Mouse (Mus musculus) heart, embryonic 13.5 days (tissue): ENCODE measurements around the gene Strc. TPM values are rescaled to one million over a fixed set of nuclear protein-coding genes. Genes with fewer than 3 reads are reported as not detected.

ENCODE experiments used
- ATAC-seq: fragments of 200-750 bp; cut with Nextera tagmentation; 2 replicates; pipeline ENCODE4 v1.8.0; 2017; ENCODE audit warnings: moderate TSS enrichment; ENCODE audit not compliant: insufficient number of reproducible peaks, low FRiP score, low TSS enrichment; ENCODE audit errors: extremely low read depth
- H3K27ac ChIP-seq: fragments of 300-500 bp; sonication (generic); replicated peaks from 2 replicates; pipeline ENCODE4 v1.5.1; 2015; ENCODE audit warnings: moderate library complexity, mild to moderate bottlenecking, inconsistent platforms
- H3K27me3 ChIP-seq: fragments of 300-500 bp; sonication (generic); replicated peaks from 2 replicates; pipeline ENCODE4 v1.6.1; 2015; ENCODE audit warnings: mild to moderate bottlenecking, inconsistent platforms
- H3K36me3 ChIP-seq: fragments of 300-500 bp; sonication (generic); 2 replicates; pipeline ENCODE4 v1.6.1; 2015; ENCODE audit warnings: mild to moderate bottlenecking, inconsistent platforms
- H3K4me1 ChIP-seq: fragments of 300-500 bp; sonication (generic); 2 replicates; pipeline ENCODE4 v1.6.1; 2015; ENCODE audit warnings: inconsistent platforms
- H3K4me2 ChIP-seq: fragments of 300-500 bp; sonication (generic); 2 replicates; pipeline ENCODE4 v1.6.1; 2015; ENCODE audit warnings: inconsistent platforms, mild to moderate bottlenecking, moderate library complexity
- H3K4me3 ChIP-seq: fragments of 300-500 bp; sonication (generic); 2 replicates; pipeline ENCODE4 v1.5.1; 2015; ENCODE audit warnings: moderate library complexity, mild to moderate bottlenecking, inconsistent platforms
- H3K9ac ChIP-seq: fragments of 300-500 bp; sonication (generic); 2 replicates; pipeline ENCODE4 v1.6.1; 2015; ENCODE audit warnings: inconsistent platforms, mild to moderate bottlenecking, moderate library complexity
- H3K9me3 ChIP-seq: fragments of 300-500 bp; sonication (generic); 2 replicates; pipeline ENCODE4 v1.6.1; 2016; ENCODE audit warnings: inconsistent platforms
- WGBS: fragments of 180-500 bp; shearing (Covaris S2); methylation state at CpG from one replicate; pipeline ENCODE4 v1.1.7; 2015; ENCODE audit warnings: mixed read lengths; 5-methylcytosine and 5-hydroxymethylcytosine counted together
- polyA plus RNA-seq: library from polyadenylated mRNA; unstranded; fragments of >200 nt; fragmentation: Nextera tagmentation; extraction: Ambion mirVana; gene quantifications from 2 replicates; pipeline ENCODE4 v1.2.1, GENCODE M21; 2015

Gene Strc
- polyA plus RNA-seq, 1 experiment from 2014 or later, result not detected

DNA sequence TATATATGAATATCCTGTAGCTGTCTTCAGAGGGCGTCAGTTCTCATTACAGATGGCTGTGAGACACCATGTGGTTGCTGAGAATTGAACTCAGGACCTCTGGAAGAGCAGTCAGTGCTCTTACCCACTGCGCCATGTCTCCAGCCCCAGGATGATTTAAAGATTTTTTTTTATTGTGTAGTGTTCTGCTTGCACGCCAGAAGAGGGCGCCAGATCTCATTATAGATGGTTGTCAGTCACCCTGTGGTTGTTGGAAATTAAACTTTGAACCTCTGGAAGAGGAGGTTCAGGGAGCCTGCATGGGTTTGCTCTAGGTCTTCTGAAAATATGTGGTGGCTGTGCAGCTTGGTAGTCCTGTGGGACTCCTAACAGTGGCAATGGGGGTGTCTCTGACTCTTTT is 21.2 kb upstream of the Strc start:
- no peak overlapping the region for H3K9ac ChIP-seq
- no peak overlapping the region for H3K4me3 ChIP-seq
- H3K4me2 ChIP-seq, result no peak overlapping the region
- H3K27me3 ChIP-seq, result no peaks in the 10 kb centered on the region
- H3K27ac ChIP-seq, result no peak overlapping the region
- H3K4me1 ChIP-seq, result peaks cover 5% of the 10 kb centered on the region
- H3K36me3 ChIP-seq, result no peaks in the 10 kb centered on the region
- H3K9me3 ChIP-seq, result no peaks in the 10 kb centered on the region
- WGBS, result 29% methylated on average over 4 of the region's 4 CpGs
- no peak for ATAC-seq

DNA sequence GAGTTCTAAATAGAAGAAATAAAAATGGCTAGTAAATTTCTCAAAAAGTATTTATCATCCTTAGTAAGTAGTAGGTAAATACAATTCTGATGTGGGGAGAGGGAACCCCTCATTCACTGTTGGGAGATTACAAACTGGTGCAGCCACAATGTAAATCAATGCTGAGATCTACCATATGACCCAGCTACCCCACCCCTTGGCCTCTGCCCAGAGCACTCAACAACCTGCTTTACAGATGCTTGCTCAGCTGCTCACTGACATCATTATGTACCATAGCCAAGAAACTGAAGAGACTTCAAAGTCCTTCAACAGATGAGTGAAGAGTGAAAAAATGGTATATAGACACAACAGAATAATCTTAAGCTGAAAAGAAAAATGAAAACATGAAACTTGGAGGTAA is 16.3 kb upstream of the Strc start:
- H3K4me2 ChIP-seq, result no peak overlapping the region
- no peaks in the 10 kb centered on the region for H3K27me3 ChIP-seq
- no peaks in the 10 kb centered on the region for H3K4me1 ChIP-seq
- ATAC-seq, result no peak
- H3K9me3 ChIP-seq, result no peaks in the 10 kb centered on the region
- H3K36me3 ChIP-seq, result no peaks in the 10 kb centered on the region
- no peak overlapping the region for H3K27ac ChIP-seq
- no peak overlapping the region for H3K9ac ChIP-seq
- no peak overlapping the region for H3K4me3 ChIP-seq

DNA sequence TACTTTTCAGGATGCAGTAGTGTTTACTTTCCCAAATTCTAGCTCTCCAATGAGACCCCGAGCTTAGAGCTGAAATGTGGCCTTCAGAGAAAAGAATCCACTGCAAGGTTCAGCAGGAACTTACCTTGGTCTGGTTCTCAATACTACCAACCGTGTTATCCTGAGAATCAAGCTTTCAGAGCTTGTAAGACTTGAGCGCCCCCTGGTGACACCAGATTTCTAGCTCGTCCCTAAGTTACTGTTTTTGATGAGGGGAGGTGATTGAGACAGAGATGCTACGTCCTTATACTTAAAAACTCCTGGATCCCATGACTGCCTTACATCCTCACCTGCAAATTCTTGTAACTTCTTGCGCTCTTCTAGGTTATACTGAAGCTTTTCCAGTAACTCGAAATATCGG is 9.7 kb upstream of the Strc start:
- H3K27me3 ChIP-seq, result no peaks in the 10 kb centered on the region
- 12% methylated on average over 8 of the region's 8 CpGs for WGBS
- H3K4me3 ChIP-seq, result no peak overlapping the region
- H3K4me2 ChIP-seq, result no peak overlapping the region
- no peaks in the 10 kb centered on the region for H3K9me3 ChIP-seq
- H3K36me3 ChIP-seq, result no peaks in the 10 kb centered on the region; the same call in 1 of the 2 replicates
- no peak for ATAC-seq
- no peak overlapping the region for H3K9ac ChIP-seq
- H3K4me1 ChIP-seq, result no peaks in the 10 kb centered on the region
- no peak overlapping the region for H3K27ac ChIP-seq

DNA sequence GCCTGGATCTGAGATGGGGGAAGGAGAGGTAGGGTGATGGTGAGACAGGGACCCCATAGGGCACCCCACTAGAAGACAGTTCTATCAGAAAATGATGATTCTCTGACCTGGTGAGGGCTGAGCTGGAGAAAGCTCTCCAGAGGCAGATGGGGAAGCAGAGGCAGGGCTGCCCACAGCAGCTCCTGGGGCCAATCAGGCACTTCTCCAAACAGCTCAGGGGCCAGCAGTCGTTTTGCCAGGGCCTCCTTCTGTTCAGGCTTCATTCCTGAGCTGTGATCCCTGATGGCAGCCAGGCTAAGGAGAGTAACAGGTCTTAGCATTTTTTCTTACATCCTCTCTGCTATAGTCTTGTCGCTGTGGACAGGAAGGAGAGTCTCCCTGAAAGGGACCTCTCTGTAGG is 12.2 kb downstream of the Strc start:
- H3K27me3 ChIP-seq, result peaks cover 16% of the 10 kb centered on the region; the same call in 1 of the 2 replicates
- no peaks in the 10 kb centered on the region for H3K36me3 ChIP-seq
- no peaks in the 10 kb centered on the region; the same call in 1 of the 2 replicates for H3K4me1 ChIP-seq
- no peak overlapping the region for H3K4me3 ChIP-seq
- H3K9ac ChIP-seq, result no peak overlapping the region
- no peak overlapping the region for H3K27ac ChIP-seq
- no peak overlapping the region for H3K4me2 ChIP-seq
- 64% methylated on average over 2 of the region's 2 CpGs for WGBS
- no peaks in the 10 kb centered on the region for H3K9me3 ChIP-seq
- ATAC-seq, result no peak

DNA sequence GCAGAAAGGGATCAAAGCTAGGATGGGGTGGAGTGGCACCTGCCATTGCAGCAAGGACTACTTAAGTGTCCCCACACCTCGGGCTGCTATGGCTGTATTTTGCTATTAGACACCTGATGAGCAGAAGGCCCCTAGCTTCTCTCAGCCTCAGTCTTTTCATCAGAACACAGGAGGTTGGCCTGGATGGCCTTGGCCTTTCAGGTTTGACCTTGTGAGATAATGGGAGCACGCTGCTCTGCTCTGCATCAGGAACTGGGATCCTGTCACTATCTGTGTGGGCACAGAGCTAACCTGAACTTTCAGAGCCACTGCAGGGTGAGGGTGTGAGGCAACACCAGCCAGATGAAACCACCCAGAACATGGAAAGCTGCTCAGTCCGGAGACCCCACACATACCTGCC is 14.7 kb downstream of the Strc start:
- 54% methylated on average over 3 of the region's 3 CpGs for WGBS
- no peak for ATAC-seq

DNA sequence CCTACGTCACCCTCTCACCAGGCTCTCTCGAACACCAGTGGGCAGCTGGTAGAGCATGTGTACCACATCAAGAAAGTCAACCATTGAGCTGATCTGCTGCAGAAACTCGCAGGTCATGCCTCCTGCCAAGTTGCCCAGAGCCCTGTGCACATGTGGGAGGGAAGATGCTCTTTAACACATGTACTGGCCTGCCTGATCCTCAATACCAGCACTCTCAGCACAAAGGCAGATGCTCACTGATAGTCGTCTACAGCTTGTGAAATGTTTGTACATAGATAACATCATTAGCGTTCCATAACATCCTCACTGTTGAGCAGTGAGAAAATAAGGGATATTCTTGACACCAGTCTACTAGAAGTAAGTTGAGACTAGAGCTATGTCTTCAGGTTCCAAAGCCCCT is 16.0 kb downstream of the Strc start:
- Histone ChIP-seq H3K9me3 (no peaks in the 10 kb centered on the region), H3K4me1 (no peaks in the 10 kb centered on the region; the same call in 1 of the 2 replicates), H3K27ac (no peak overlapping the region), H3K36me3 (no peaks in the 10 kb centered on the region), H3K27me3 (peaks cover 7% of the 10 kb centered on the region; the same call in 1 of the 2 replicates), H3K4me3 (no peak overlapping the region), H3K9ac (no peak overlapping the region), H3K4me2 (no peak overlapping the region)
- WGBS, result 75% methylated on average over 5 of the region's 5 CpGs
- no peak for ATAC-seq

More for the DNA sequence above, 14.7 kb downstream of the Strc start:
- H3K36me3 ChIP-seq, result no peaks in the 10 kb centered on the region
- H3K9ac ChIP-seq, result no peak overlapping the region
- H3K4me2 ChIP-seq, result no peak overlapping the region
- H3K4me3 ChIP-seq, result no peak overlapping the region
- no peaks in the 10 kb centered on the region; the same call in 1 of the 2 replicates for H3K4me1 ChIP-seq
- no peak overlapping the region for H3K27ac ChIP-seq
- H3K27me3 ChIP-seq, result peaks cover 16% of the 10 kb centered on the region; the same call in 1 of the 2 replicates
- H3K9me3 ChIP-seq, result no peaks in the 10 kb centered on the region

DNA sequence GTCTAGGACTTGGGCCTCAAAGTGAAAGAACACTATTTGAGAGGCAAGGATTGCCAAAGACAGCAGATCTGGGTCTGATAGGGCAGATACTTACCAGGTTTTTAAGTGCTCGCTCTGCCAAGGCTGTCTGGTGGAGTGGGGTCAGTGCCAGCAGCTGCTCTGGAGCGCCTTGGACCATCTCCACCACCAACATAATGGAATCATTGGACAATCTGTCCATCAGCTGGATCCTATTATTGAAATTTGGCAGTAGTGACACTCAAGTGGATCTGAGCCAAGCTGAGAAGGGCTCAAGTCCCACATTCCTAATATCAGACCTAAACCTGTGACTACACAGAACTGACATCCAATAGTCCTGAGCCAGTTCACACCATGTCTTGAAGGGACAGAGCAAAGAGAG is 18.1 kb downstream of the Strc start:
- Histone ChIP-seq H3K4me3 (no peak overlapping the region), H3K27me3 (no peaks in the 10 kb centered on the region; the same call in 1 of the 2 replicates), H3K9ac (no peak overlapping the region), H3K36me3 (no peaks in the 10 kb centered on the region), H3K4me2 (no peak overlapping the region), H3K27ac (no peak overlapping the region), H3K4me1 (no peaks in the 10 kb centered on the region; the same call in 1 of the 2 replicates), H3K9me3 (no peaks in the 10 kb centered on the region)
- WGBS, result 68% methylated on average over 2 of the region's 2 CpGs
- no peak for ATAC-seq

DNA sequence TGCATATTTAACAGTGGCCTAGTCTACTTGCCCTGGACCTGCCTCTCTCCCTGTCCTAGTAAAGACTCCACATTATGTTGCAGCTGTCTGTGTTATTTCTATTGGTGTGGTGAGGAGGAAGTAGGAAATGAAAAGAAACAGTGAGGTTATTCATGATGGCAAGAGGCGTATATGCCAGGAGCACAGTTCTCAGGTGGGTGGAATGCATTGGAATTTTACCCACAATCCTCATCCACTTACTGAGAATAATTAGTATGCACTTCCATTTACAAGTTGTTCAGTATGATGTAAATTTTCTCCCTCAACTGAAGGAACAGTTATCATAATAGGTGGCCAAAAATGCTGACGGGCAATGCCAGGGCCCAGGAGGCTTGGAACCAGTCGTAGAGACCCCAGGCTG is 23.3 kb downstream of the Strc start:
- no peaks in the 10 kb centered on the region for H3K36me3 ChIP-seq
- ATAC-seq, result no peak
- no peak overlapping the region for H3K27ac ChIP-seq
- no peak overlapping the region for H3K4me2 ChIP-seq
- no peaks in the 10 kb centered on the region for H3K9me3 ChIP-seq
- no peak overlapping the region for H3K9ac ChIP-seq
- no peak overlapping the region for H3K4me3 ChIP-seq
- H3K4me1 ChIP-seq, result peaks cover 2% of the 10 kb centered on the region
- peaks cover 31% of the 10 kb centered on the region for H3K27me3 ChIP-seq
- WGBS, result 76% methylated on average over 3 of the region's 3 CpGs

DNA sequence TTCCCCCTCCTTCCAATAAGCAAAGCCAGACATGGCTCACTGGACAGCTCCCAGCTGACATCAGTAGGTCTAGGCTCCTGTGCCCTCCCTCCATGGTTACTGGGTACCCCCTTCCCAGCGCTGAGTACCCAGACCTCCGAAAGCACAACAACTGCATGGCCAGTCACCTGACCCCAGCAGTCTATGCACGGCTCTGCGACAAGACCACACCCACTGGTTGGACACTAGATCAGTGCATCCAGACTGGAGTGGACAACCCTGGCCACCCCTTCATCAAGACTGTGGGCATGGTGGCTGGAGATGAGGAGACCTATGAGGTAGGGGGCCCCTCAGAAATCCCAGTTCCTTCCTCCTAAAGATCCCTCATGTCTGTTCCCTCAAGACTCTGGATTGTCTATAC is 27.5 kb downstream of the Strc start:
- Histone ChIP-seq H3K9me3 (no peaks in the 10 kb centered on the region), H3K4me1 (peaks cover 10% of the 10 kb centered on the region), H3K27ac (no peak overlapping the region), H3K27me3 (peaks cover 63% of the 10 kb centered on the region), H3K36me3 (no peaks in the 10 kb centered on the region), H3K9ac (no peak overlapping the region), H3K4me2 (no peak overlapping the region), H3K4me3 (no peak overlapping the region)
- WGBS, result 44% methylated on average over 4 of the region's 4 CpGs
- no peak for ATAC-seq

DNA sequence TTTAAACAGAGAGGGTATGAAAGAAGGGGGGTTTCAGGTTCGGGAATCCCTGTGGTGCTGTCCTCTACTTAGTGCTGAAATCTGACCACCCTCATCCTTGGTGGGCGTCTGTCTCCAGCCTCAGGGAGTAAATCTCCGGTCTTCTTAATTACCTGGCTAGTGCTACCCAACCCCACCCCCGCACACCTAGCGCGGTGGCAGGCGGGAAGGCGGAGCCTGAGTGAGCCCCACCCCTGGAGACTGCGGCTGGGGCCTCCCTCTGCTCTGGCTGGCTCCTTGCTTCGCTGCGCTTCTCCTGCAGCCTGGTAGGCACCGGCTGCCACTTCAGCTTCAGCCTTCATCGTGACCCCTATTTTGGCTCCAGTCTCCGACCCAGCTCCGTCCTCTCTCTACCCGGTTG is 28.6 kb downstream of the Strc start:
- H3K4me1 ChIP-seq, result peaks cover 21% of the 10 kb centered on the region
- H3K9ac ChIP-seq, result no peak overlapping the region
- WGBS, result under 1% methylated on average over 16 of the region's 16 CpGs
- peak overlapping the region; percentile 25 for H3K4me3 ChIP-seq
- peak overlapping the region; percentile 40 for H3K4me2 ChIP-seq
- H3K27me3 ChIP-seq, result peaks cover 63% of the 10 kb centered on the region
- H3K36me3 ChIP-seq, result no peaks in the 10 kb centered on the region
- no peak for ATAC-seq
- no peak overlapping the region for H3K27ac ChIP-seq
- no peaks in the 10 kb centered on the region for H3K9me3 ChIP-seq

DNA sequence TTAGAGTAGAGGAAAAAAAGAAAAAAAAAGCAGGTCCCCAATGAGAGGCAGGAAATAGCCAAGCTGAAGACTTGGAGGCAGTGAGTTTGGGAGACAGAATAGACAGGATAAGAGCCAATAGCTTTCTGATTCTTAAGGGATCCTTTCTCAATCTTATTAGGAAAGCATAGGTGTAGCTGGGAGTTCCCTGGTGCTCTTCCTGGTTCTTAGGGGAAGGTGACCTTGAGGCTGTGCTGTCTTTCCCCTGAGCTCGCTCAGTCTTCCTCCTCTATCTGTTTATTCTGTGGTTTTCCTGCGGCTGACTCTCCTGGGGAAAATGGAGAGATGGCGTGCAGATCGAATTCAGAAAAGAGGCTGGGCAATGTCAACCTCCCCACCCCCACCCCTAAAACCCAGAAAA is 29.0 kb downstream of the Strc start:
- ATAC-seq, result no peak
- WGBS, result under 1% methylated on average over 4 of the region's 4 CpGs
- H3K27me3 ChIP-seq, result peaks cover 63% of the 10 kb centered on the region
- H3K9me3 ChIP-seq, result no peaks in the 10 kb centered on the region
- no peak overlapping the region for H3K27ac ChIP-seq
- peak overlapping the region; percentile 25; the same call in 1 of the 2 replicates for H3K4me3 ChIP-seq
- H3K36me3 ChIP-seq, result no peaks in the 10 kb centered on the region
- peaks cover 25% of the 10 kb centered on the region for H3K4me1 ChIP-seq
- peak overlapping the region; percentile 40 for H3K4me2 ChIP-seq
- H3K9ac ChIP-seq, result no peak overlapping the region

DNA sequence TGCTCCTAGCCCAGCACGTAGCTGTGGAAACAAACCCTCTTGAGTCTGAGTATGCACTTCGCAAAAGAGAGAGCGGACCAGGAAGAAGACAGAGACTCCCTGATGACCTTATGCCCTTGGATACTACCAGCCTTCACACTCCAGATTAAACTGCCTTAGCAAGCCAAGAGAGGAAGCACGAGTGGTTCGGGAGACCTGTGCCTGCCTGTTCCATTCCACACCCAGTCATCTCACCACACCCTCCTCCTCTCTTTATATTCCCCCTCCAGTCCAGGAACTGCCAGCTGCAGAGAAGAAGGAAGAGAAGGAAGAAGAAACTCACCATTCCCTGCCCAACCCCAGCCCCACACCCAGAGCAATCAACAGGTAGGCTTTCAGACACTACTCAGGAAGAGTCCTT is 29.5 kb downstream of the Strc start, which contains the start of gene Ckmt1:
Ckmt1 (plus strand) TSS at position 221 of the 400 bp plus-strand sequence.
- H3K36me3 ChIP-seq, result no peaks in the 10 kb centered on the region
- H3K4me2 ChIP-seq, result peak within 1 kb of the TSS; percentile 40
- peaks cover 28% of the 10 kb centered on the region for H3K4me1 ChIP-seq
- ATAC-seq, result no peak
- H3K4me3 ChIP-seq, result peak within 1 kb of the TSS; percentile 25
- WGBS, result 43% methylated on average over 5 of the region's 5 CpGs
- H3K27ac ChIP-seq, result no peak within 1 kb of the TSS
- no peak within 1 kb of the TSS for H3K9ac ChIP-seq
- H3K27me3 ChIP-seq, result peaks cover 59% of the 10 kb centered on the region
- H3K9me3 ChIP-seq, result no peaks in the 10 kb centered on the region
